Mouse (Mus musculus) kidney, embryonic 14.5 days (tissue): ENCODE measurements at regions not wholly inside any gene's neighbourhood (a gene's known extent, or its start where the extent isn't known, plus 50 kb on each side); places are given as distances from the start of the nearest gene placed in this dataset.

ENCODE experiments used
- ATAC-seq: fragments of 200-750 bp; cut with Nextera tagmentation; 2 replicates; pipeline ENCODE4 v1.8.0; 2017; ENCODE audit warnings: moderate number of reproducible peaks, mild to moderate bottlenecking, moderate TSS enrichment, moderate library complexity; ENCODE audit not compliant: low FRiP score, low TSS enrichment
- H3K27ac ChIP-seq: fragments of 300-500 bp; sonication (generic); 2 replicates; pipeline ENCODE4 v1.5.1; 2014; ENCODE audit warnings: low read depth, mild to moderate bottlenecking, low read length, moderate library complexity, mixed read lengths
- H3K27me3 ChIP-seq: fragments of 300-500 bp; sonication (generic); 2 replicates; pipeline ENCODE4 v1.6.1; 2014; ENCODE audit warnings: mild to moderate bottlenecking, low read length; ENCODE audit not compliant: control insufficient read depth, insufficient read depth
- H3K36me3 ChIP-seq: fragments of 300-500 bp; sonication (generic); 2 replicates; pipeline ENCODE4 v1.6.1; 2014; ENCODE audit warnings: low read length, mixed read lengths; ENCODE audit not compliant: control insufficient read depth, insufficient read depth
- H3K4me1 ChIP-seq: fragments of 300-500 bp; sonication (generic); 2 replicates; pipeline ENCODE4 v1.6.1; 2014; ENCODE audit warnings: low read length, mixed read lengths; ENCODE audit not compliant: control insufficient read depth, insufficient read depth
- H3K4me2 ChIP-seq: fragments of 300-500 bp; sonication (generic); replicated peaks from 2 replicates; pipeline ENCODE4 v1.6.1; 2014; ENCODE audit warnings: low read depth, mild to moderate bottlenecking, low read length
- H3K4me3 ChIP-seq: fragments of 300-500 bp; sonication (generic); 2 replicates; pipeline ENCODE4 v1.5.1; 2014; ENCODE audit warnings: mild to moderate bottlenecking, low read length
- H3K9ac ChIP-seq: fragments of 300-500 bp; sonication (generic); 2 replicates; pipeline ENCODE4 v1.6.1; 2014; ENCODE audit warnings: low read depth, mild to moderate bottlenecking, low read length, moderate library complexity
- H3K9me3 ChIP-seq: fragments of 300-500 bp; sonication (generic); 2 replicates; pipeline ENCODE4 v1.6.1; 2016; ENCODE audit warnings: low read length; ENCODE audit not compliant: control insufficient read depth
- WGBS: fragments of 180-500 bp; shearing (Covaris S2); extraction: QIAGEN DNeasy Blood & Tissue Kit; methylation state at CpG from one replicate; pipeline ENCODE4 v1.1.7; 2014; 5-methylcytosine and 5-hydroxymethylcytosine counted together

GRCm38 (mm10) chr6:126340098-126340610 is 173.4 kb upstream of the Ntf3 start:
- Histone ChIP-seq H3K27ac (no peak overlapping the region), H3K36me3 (no peaks in the 10 kb centered on the region), H3K4me2 (no peak overlapping the region), H3K9me3 (no peaks in the 10 kb centered on the region), H3K27me3 (no peaks in the 10 kb centered on the region), H3K9ac (no peak overlapping the region), H3K4me1 (no peaks in the 10 kb centered on the region), H3K4me3 (no peak overlapping the region)
- 69% methylated on average over 10 of the region's 10 CpGs for WGBS
- ATAC-seq, result no peak

- no peaks in the 10 kb centered on the region for H3K27me3 ChIP-seq
- H3K9ac ChIP-seq, result no peak overlapping the region
- H3K4me3 ChIP-seq, result no peak overlapping the region
- 88% methylated on average over 8 of the region's 8 CpGs for WGBS
- no peaks in the 10 kb centered on the region for H3K4me1 ChIP-seq
- no peaks in the 10 kb centered on the region for H3K9me3 ChIP-seq
- H3K36me3 ChIP-seq, result no peaks in the 10 kb centered on the region
- H3K4me2 ChIP-seq, result no peak overlapping the region
- H3K27ac ChIP-seq, result no peak overlapping the region
- ATAC-seq, result no peak
Measured at GRCm38 (mm10) chr6:126337711-126338110, 171.0 kb upstream of the Ntf3 start.

- ATAC-seq, result no peak
- H3K27me3 ChIP-seq, result no peaks in the 10 kb centered on the region
- no peak overlapping the region for H3K4me2 ChIP-seq
- 80% methylated on average over 8 of the region's 8 CpGs for WGBS
- no peaks in the 10 kb centered on the region for H3K4me1 ChIP-seq
- no peak overlapping the region for H3K4me3 ChIP-seq
- no peak overlapping the region for H3K9ac ChIP-seq
- H3K9me3 ChIP-seq, result no peaks in the 10 kb centered on the region
- H3K36me3 ChIP-seq, result no peaks in the 10 kb centered on the region
- no peak overlapping the region for H3K27ac ChIP-seq
Measured at GRCm38 (mm10) chr6:126334258-126334657, 167.5 kb upstream of the Ntf3 start.

- Histone ChIP-seq H3K4me3 (no peak overlapping the region), H3K4me1 (no peaks in the 10 kb centered on the region), H3K27me3 (no peaks in the 10 kb centered on the region), H3K9ac (no peak overlapping the region), H3K4me2 (no peak overlapping the region), H3K9me3 (no peaks in the 10 kb centered on the region), H3K27ac (no peak overlapping the region), H3K36me3 (no peaks in the 10 kb centered on the region)
- ATAC-seq, result no peak
- 77% methylated on average over 2 of the region's 2 CpGs for WGBS
Measured at GRCm38 (mm10) chr6:126327187-126327586, 160.5 kb upstream of the Ntf3 start.

GRCm38 (mm10) chr6:126318523-126318922 is 151.8 kb upstream of the Ntf3 start:
- Histone ChIP-seq H3K4me3 (no peak overlapping the region), H3K36me3 (no peaks in the 10 kb centered on the region), H3K9ac (no peak overlapping the region), H3K27ac (no peak overlapping the region), H3K4me1 (no peaks in the 10 kb centered on the region), H3K27me3 (no peaks in the 10 kb centered on the region), H3K4me2 (no peak overlapping the region), H3K9me3 (no peaks in the 10 kb centered on the region)
- no peak for ATAC-seq
- WGBS, result 87% methylated on average over 2 of the region's 2 CpGs

- H3K4me2 ChIP-seq, result no peak overlapping the region
- no peak for ATAC-seq
- no peak overlapping the region for H3K4me3 ChIP-seq
- peak overlapping the region; percentile 61; the same call in 1 of the 2 replicates for H3K27ac ChIP-seq
- WGBS, result 64% methylated on average over 3 of the region's 3 CpGs
- no peaks in the 10 kb centered on the region for H3K9me3 ChIP-seq
- no peak overlapping the region for H3K9ac ChIP-seq
- no peaks in the 10 kb centered on the region for H3K36me3 ChIP-seq
- H3K27me3 ChIP-seq, result no peaks in the 10 kb centered on the region
- no peaks in the 10 kb centered on the region for H3K4me1 ChIP-seq
Measured at GRCm38 (mm10) chr6:126310786-126311480, 144.2 kb upstream of the Ntf3 start.

- no peaks in the 10 kb centered on the region for H3K27me3 ChIP-seq
- H3K9me3 ChIP-seq, result no peaks in the 10 kb centered on the region
- WGBS, result 63% methylated on average over 3 of the region's 3 CpGs
- no peak overlapping the region for H3K9ac ChIP-seq
- no peaks in the 10 kb centered on the region for H3K36me3 ChIP-seq
- no peak overlapping the region for H3K4me2 ChIP-seq
- no peak overlapping the region for H3K4me3 ChIP-seq
- no peak for ATAC-seq
- H3K4me1 ChIP-seq, result no peaks in the 10 kb centered on the region
- no peak overlapping the region for H3K27ac ChIP-seq
Measured at GRCm38 (mm10) chr6:126303086-126303485, 136.4 kb upstream of the Ntf3 start.

GRCm38 (mm10) chr6:126291581-126291980 is 124.9 kb upstream of the Ntf3 start:
- no peaks in the 10 kb centered on the region for H3K27me3 ChIP-seq
- no peaks in the 10 kb centered on the region for H3K4me1 ChIP-seq
- H3K9me3 ChIP-seq, result no peaks in the 10 kb centered on the region
- no peak overlapping the region for H3K4me3 ChIP-seq
- no peak for ATAC-seq
- no peak overlapping the region for H3K9ac ChIP-seq
- H3K36me3 ChIP-seq, result no peaks in the 10 kb centered on the region
- H3K4me2 ChIP-seq, result no peak overlapping the region
- WGBS, result 75% methylated on average over 2 of the region's 2 CpGs
- H3K27ac ChIP-seq, result no peak overlapping the region

- no peak overlapping the region for H3K27ac ChIP-seq
- no peak overlapping the region for H3K4me3 ChIP-seq
- no peak for ATAC-seq
- H3K9ac ChIP-seq, result no peak overlapping the region
- H3K27me3 ChIP-seq, result no peaks in the 10 kb centered on the region
- WGBS, result 76% methylated on average over 4 of the region's 4 CpGs
- no peaks in the 10 kb centered on the region for H3K36me3 ChIP-seq
- no peaks in the 10 kb centered on the region for H3K4me1 ChIP-seq
- H3K4me2 ChIP-seq, result no peak overlapping the region
- H3K9me3 ChIP-seq, result no peaks in the 10 kb centered on the region
Measured at GRCm38 (mm10) chr6:126287166-126287565, 120.5 kb upstream of the Ntf3 start.
